Mouse (Mus musculus) midbrain, embryonic 12.5 days (tissue): ENCODE measurements at regions not wholly inside any gene's neighbourhood (a gene's known extent, or its start where the extent isn't known, plus 50 kb on each side); places are given as distances from the start of the nearest gene placed in this dataset.

Experiments used
- ATAC-seq: fragments of 200-750 bp; cut with Nextera tagmentation; 2 replicates; pipeline ENCODE4 v1.8.0; 2017; ENCODE audit warnings: low read depth, moderate TSS enrichment, moderate library complexity; ENCODE audit not compliant: low FRiP score
- H3K27ac ChIP-seq: fragments of 300-500 bp; sonication (generic); replicated peaks from 2 replicates; pipeline ENCODE4 v1.5.1; 2016; ENCODE audit warnings: mild to moderate bottlenecking
- H3K27me3 ChIP-seq: fragments of 300-500 bp; sonication (generic); 2 replicates; pipeline ENCODE4 v1.6.1; 2016; ENCODE audit warnings: mild to moderate bottlenecking
- H3K36me3 ChIP-seq: fragments of 300-500 bp; sonication (generic); 2 replicates; pipeline ENCODE4 v1.6.1; 2016
- H3K4me1 ChIP-seq: fragments of 300-500 bp; sonication (generic); 2 replicates; pipeline ENCODE4 v1.6.1; 2016
- H3K4me2 ChIP-seq: fragments of 300-500 bp; sonication (generic); replicated peaks from 2 replicates; pipeline ENCODE4 v1.6.1; 2016; ENCODE audit warnings: mild to moderate bottlenecking, moderate library complexity
- H3K4me3 ChIP-seq: fragments of 300-500 bp; sonication (generic); 2 replicates; pipeline ENCODE4 v1.5.1; 2016; ENCODE audit warnings: mild to moderate bottlenecking
- H3K9ac ChIP-seq: fragments of 300-500 bp; sonication (generic); replicated peaks from 2 replicates; pipeline ENCODE4 v1.6.1; 2016; ENCODE audit warnings: mild to moderate bottlenecking, moderate library complexity
- H3K9me3 ChIP-seq: fragments of 300-500 bp; sonication (generic); 2 replicates; pipeline ENCODE4 v1.6.1; 2016; ENCODE audit warnings: mild to moderate bottlenecking
- WGBS: fragments of 180-500 bp; shearing (Covaris S2); methylation state at CpG from one replicate; pipeline ENCODE4 v1.1.7; 2016; 5-methylcytosine and 5-hydroxymethylcytosine counted together

- Histone ChIP-seq H3K27ac (no peak overlapping the region), H3K4me3 (no peak overlapping the region), H3K9me3 (no peaks in the 10 kb centered on the region), H3K9ac (no peak overlapping the region), H3K36me3 (no peaks in the 10 kb centered on the region), H3K27me3 (no peaks in the 10 kb centered on the region), H3K4me1 (no peaks in the 10 kb centered on the region), H3K4me2 (no peak overlapping the region)
- 88% methylated on average over 3 of the region's 3 CpGs for WGBS
- no peak for ATAC-seq
Measured at GRCm38 (mm10) chr10:104592009-104592603, 398.3 kb downstream of the Gm4340 start.

GRCm38 (mm10) chr10:104595920-104596319 is 402.1 kb downstream of the Gm4340 start:
- H3K9ac ChIP-seq: no peak overlapping the region
- no peak overlapping the region for H3K4me3 ChIP-seq
- no peak for ATAC-seq
- no peaks in the 10 kb centered on the region for H3K36me3 ChIP-seq
- WGBS: 91% methylated on average over 5 of the region's 5 CpGs
- no peaks in the 10 kb centered on the region for H3K9me3 ChIP-seq
- H3K4me2 ChIP-seq: no peak overlapping the region
- no peaks in the 10 kb centered on the region for H3K27me3 ChIP-seq
- no peak overlapping the region for H3K27ac ChIP-seq
- H3K4me1 ChIP-seq: no peaks in the 10 kb centered on the region

GRCm38 (mm10) chr10:104627629-104628028 is 433.8 kb downstream of the Gm4340 start:
- Histone ChIP-seq H3K4me2 (no peak overlapping the region), H3K4me1 (no peaks in the 10 kb centered on the region), H3K27me3 (no peaks in the 10 kb centered on the region), H3K4me3 (no peak overlapping the region), H3K27ac (no peak overlapping the region), H3K36me3 (no peaks in the 10 kb centered on the region), H3K9ac (no peak overlapping the region), H3K9me3 (no peaks in the 10 kb centered on the region)
- WGBS: 62% methylated on average over 1 of the region's 1 CpGs
- ATAC-seq: no peak

- no peaks in the 10 kb centered on the region for H3K27me3 ChIP-seq
- 84% methylated on average over 8 of the region's 8 CpGs for WGBS
- no peak overlapping the region for H3K4me2 ChIP-seq
Measured at GRCm38 (mm10) chr10:104651020-104651419, 457.2 kb downstream of the Gm4340 start.

GRCm38 (mm10) chr10:104660298-104660697 is 466.5 kb downstream of the Gm4340 start:
- no peaks in the 10 kb centered on the region for H3K36me3 ChIP-seq
- no peaks in the 10 kb centered on the region for H3K4me1 ChIP-seq
- H3K9me3 ChIP-seq: no peaks in the 10 kb centered on the region
- H3K4me2 ChIP-seq: no peak overlapping the region
- no peak for ATAC-seq
- no peaks in the 10 kb centered on the region for H3K27me3 ChIP-seq
- no peak overlapping the region for H3K9ac ChIP-seq
- no peak overlapping the region for H3K27ac ChIP-seq
- 77% methylated on average over 7 of the region's 7 CpGs for WGBS
- no peak overlapping the region for H3K4me3 ChIP-seq

More at GRCm38 (mm10) chr10:104651020-104651419, 457.2 kb downstream of the Gm4340 start:
- Histone ChIP-seq H3K36me3 (no peaks in the 10 kb centered on the region), H3K9ac (no peak overlapping the region), H3K4me3 (no peak overlapping the region), H3K9me3 (no peaks in the 10 kb centered on the region), H3K27ac (no peak overlapping the region), H3K4me1 (no peaks in the 10 kb centered on the region)
- ATAC-seq: no peak

GRCm38 (mm10) chr10:104661672-104662071 is 467.8 kb downstream of the Gm4340 start:
- Histone ChIP-seq H3K36me3 (no peaks in the 10 kb centered on the region), H3K4me2 (no peak overlapping the region), H3K27me3 (no peaks in the 10 kb centered on the region), H3K4me1 (no peaks in the 10 kb centered on the region), H3K4me3 (no peak overlapping the region), H3K9ac (no peak overlapping the region), H3K9me3 (no peaks in the 10 kb centered on the region), H3K27ac (no peak overlapping the region; the same call in 1 of the 2 replicates)
- peak; percentile 79 for ATAC-seq
- WGBS: 30% methylated on average over 7 of the region's 7 CpGs

- Histone ChIP-seq H3K27ac (no peak overlapping the region), H3K27me3 (no peaks in the 10 kb centered on the region), H3K9me3 (no peaks in the 10 kb centered on the region), H3K4me1 (no peaks in the 10 kb centered on the region), H3K4me3 (no peak overlapping the region), H3K4me2 (no peak overlapping the region), H3K9ac (no peak overlapping the region), H3K36me3 (no peaks in the 10 kb centered on the region)
- 85% methylated on average over 2 of the region's 2 CpGs for WGBS
- ATAC-seq: no peak
Measured at GRCm38 (mm10) chr10:104668286-104668685, 474.4 kb downstream of the Gm4340 start.

GRCm38 (mm10) chr10:104684717-104685336 is 491.0 kb downstream of the Gm4340 start:
- no peak for ATAC-seq
- Histone ChIP-seq H3K4me3 (no peak overlapping the region), H3K27ac (no peak overlapping the region), H3K36me3 (no peaks in the 10 kb centered on the region), H3K4me2 (no peak overlapping the region), H3K27me3 (no peaks in the 10 kb centered on the region), H3K9ac (no peak overlapping the region), H3K9me3 (no peaks in the 10 kb centered on the region), H3K4me1 (no peaks in the 10 kb centered on the region)
- 81% methylated on average over 5 of the region's 5 CpGs for WGBS

GRCm38 (mm10) chr10:104685857-104686256 is 492.0 kb downstream of the Gm4340 start:
- 80% methylated on average over 3 of the region's 3 CpGs for WGBS
- no peak overlapping the region for H3K4me3 ChIP-seq
- H3K36me3 ChIP-seq: no peaks in the 10 kb centered on the region
- H3K9ac ChIP-seq: no peak overlapping the region
- no peaks in the 10 kb centered on the region for H3K9me3 ChIP-seq
- no peaks in the 10 kb centered on the region for H3K4me1 ChIP-seq
- H3K4me2 ChIP-seq: no peak overlapping the region
- ATAC-seq: no peak
- H3K27me3 ChIP-seq: no peaks in the 10 kb centered on the region
- no peak overlapping the region for H3K27ac ChIP-seq

GRCm38 (mm10) chr10:104686669-104687068 is 492.8 kb downstream of the Gm4340 start:
- WGBS: 82% methylated on average over 6 of the region's 6 CpGs
- Histone ChIP-seq H3K27ac (no peak overlapping the region), H3K27me3 (no peaks in the 10 kb centered on the region), H3K36me3 (no peaks in the 10 kb centered on the region), H3K9me3 (no peaks in the 10 kb centered on the region), H3K4me1 (no peaks in the 10 kb centered on the region), H3K4me2 (no peak overlapping the region), H3K9ac (no peak overlapping the region), H3K4me3 (no peak overlapping the region)
- no peak for ATAC-seq

GRCm38 (mm10) chr10:104694974-104695373 is 501.1 kb downstream of the Gm4340 start:
- Histone ChIP-seq H3K9me3 (no peaks in the 10 kb centered on the region), H3K27me3 (no peaks in the 10 kb centered on the region), H3K4me3 (no peak overlapping the region), H3K4me2 (no peak overlapping the region), H3K27ac (no peak overlapping the region), H3K4me1 (no peaks in the 10 kb centered on the region), H3K36me3 (no peaks in the 10 kb centered on the region), H3K9ac (no peak overlapping the region)
- no peak for ATAC-seq
- 93% methylated on average over 3 of the region's 3 CpGs for WGBS

- Histone ChIP-seq H3K9ac (no peak overlapping the region), H3K9me3 (no peaks in the 10 kb centered on the region), H3K27ac (no peak overlapping the region), H3K4me1 (no peaks in the 10 kb centered on the region), H3K27me3 (no peaks in the 10 kb centered on the region), H3K4me3 (no peak overlapping the region), H3K4me2 (no peak overlapping the region), H3K36me3 (no peaks in the 10 kb centered on the region)
- peak; percentile 49; the same call in 1 of the 2 replicates for ATAC-seq
Measured at GRCm38 (mm10) chr10:104708926-104709325, 515.1 kb downstream of the Gm4340 start.
